Mouse (Mus musculus): ENCODE data around the gene Ppp1r9a. TPM values are rescaled to one million over a fixed set of nuclear protein-coding genes. Genes with fewer than 3 reads are reported as not detected.
A peak's percentile ranks its signal among the peaks of the same experiment; 100 is the strongest.

The Ppp1r9a gene
- total RNA-seq, 2 experiments from 2014 or later, result 16.7 to 21.4 TPM

- DNase-seq, result no peak
Measured at GRCm38 (mm10) chr6:5008166-5008565, 105.4 kb downstream of the Ppp1r9a start.

GRCm38 (mm10) chr6:5008603-5009002, 105.9 kb downstream of the Ppp1r9a start:
- DNase-seq, result no peak

GRCm38 (mm10) chr6:5010553-5011416, 108.1 kb downstream of the Ppp1r9a start:
- DNase-seq, result no peak

- no peak for DNase-seq
Measured at GRCm38 (mm10) chr6:5012794-5013193, 110.1 kb downstream of the Ppp1r9a start.

- no peak for DNase-seq
Measured at GRCm38 (mm10) chr6:5014567-5014966, 111.8 kb downstream of the Ppp1r9a start.

- DNase-seq, result no peak
Measured at GRCm38 (mm10) chr6:5015173-5015572, 112.5 kb downstream of the Ppp1r9a start.

GRCm38 (mm10) chr6:5017945-5018511, 115.3 kb downstream of the Ppp1r9a start:
- DNase-seq, result no peak

- DNase-seq, result no peak
Measured at GRCm38 (mm10) chr6:5019208-5019607, 116.5 kb downstream of the Ppp1r9a start.

GRCm38 (mm10) chr6:5019969-5020368, 117.3 kb downstream of the Ppp1r9a start:
- DNase-seq, result no peak

GRCm38 (mm10) chr6:5020510-5020909, 117.8 kb downstream of the Ppp1r9a start:
- no peak for DNase-seq

GRCm38 (mm10) chr6:5022677-5023076, 120.0 kb downstream of the Ppp1r9a start:
- no peak for DNase-seq

- DNase-seq, result no peak
Measured at GRCm38 (mm10) chr6:5024893-5025292, 122.2 kb downstream of the Ppp1r9a start.

- DNase-seq, result no peak
Measured at GRCm38 (mm10) chr6:5026772-5027171, 124.1 kb downstream of the Ppp1r9a start.

GRCm38 (mm10) chr6:5027213-5027612, 124.5 kb downstream of the Ppp1r9a start:
- no peak for DNase-seq

GRCm38 (mm10) chr6:5027801-5028200, 125.1 kb downstream of the Ppp1r9a start:
- DNase-seq, result no peak

GRCm38 (mm10) chr6:5029205-5029927, 126.6 kb downstream of the Ppp1r9a start:
- no peak for DNase-seq

GRCm38 (mm10) chr6:5029956-5030355, 127.2 kb downstream of the Ppp1r9a start:
- no peak for DNase-seq

GRCm38 (mm10) chr6:5032986-5033633, 130.4 kb downstream of the Ppp1r9a start:
- DNase-seq, result no peak

- peak; percentile 29 for DNase-seq
Measured at GRCm38 (mm10) chr6:5037225-5037624, 134.5 kb downstream of the Ppp1r9a start.

GRCm38 (mm10) chr6:5038140-5038749, 135.5 kb downstream of the Ppp1r9a start:
- DNase-seq, result no peak

- no peak for DNase-seq
Measured at GRCm38 (mm10) chr6:5039316-5039715, 136.6 kb downstream of the Ppp1r9a start.

- DNase-seq, result no peak
Measured at GRCm38 (mm10) chr6:5045854-5046253, 143.1 kb downstream of the Ppp1r9a start.

Measured in gastrocnemius, postnatal 10 days (tissue).